Mouse (Mus musculus): ENCODE results near the gene Zfand3. TPM values are rescaled to one million over a fixed set of nuclear protein-coding genes. Genes with fewer than 3 reads are reported as not detected.

The Zfand3 gene
- polyA plus RNA-seq, 1 experiment from 2014 or later = 55.5 TPM

GRCm38 (mm10) chr17:29973226-29973625, 31.3 kb upstream of the Zfand3 start:
- Histone ChIP-seq H3K27ac (no peak overlapping the region), H3K9ac (ENCODE audit: low read depth, low read length) (no peak overlapping the region), H3K36me3 (ENCODE audit: insufficient read depth, low read length) (no peaks in the 10 kb centered on the region), H3K9me3 (replicated peaks; ENCODE audit: low read length) (no peaks in the 10 kb centered on the region), H3K27me3 (ENCODE audit: insufficient read depth, low read length) (no peaks in the 10 kb centered on the region), H3K4me2 (ENCODE audit: low read length) (no peak overlapping the region), H3K4me1 (replicated peaks; ENCODE audit: insufficient read depth, low read length) (peaks cover 5% of the 10 kb centered on the region; the same call in 1 of the 2 replicates), H3K4me3 (replicated peaks; ENCODE audit: low read depth, low read length) (no peak overlapping the region)
- TF ChIP-seq CTCF (IDR thresholded peaks at IDR 0.05; ENCODE audit: low read depth) = no peak
- no peak for DNase-seq (ENCODE audit: low spot score)
- WGBS = 93% methylated on average over 7 of the region's 7 CpGs
- no peak for ATAC-seq (replicated peaks; ENCODE audit: low FRiP score, low read depth)

GRCm38 (mm10) chr17:29975731-29976130, 28.8 kb upstream of the Zfand3 start:
- Histone ChIP-seq H3K36me3 (ENCODE audit: insufficient read depth, low read length) (no peaks in the 10 kb centered on the region), H3K27me3 (ENCODE audit: insufficient read depth, low read length) (no peaks in the 10 kb centered on the region), H3K4me1 (replicated peaks; ENCODE audit: insufficient read depth, low read length) (peaks cover 5% of the 10 kb centered on the region; the same call in 1 of the 2 replicates), H3K9ac (ENCODE audit: low read depth, low read length) (no peak overlapping the region), H3K9me3 (replicated peaks; ENCODE audit: low read length) (no peaks in the 10 kb centered on the region), H3K27ac (no peak overlapping the region), H3K4me3 (replicated peaks; ENCODE audit: low read depth, low read length) (no peak overlapping the region), H3K4me2 (ENCODE audit: low read length) (no peak overlapping the region)
- TF ChIP-seq CTCF (IDR thresholded peaks at IDR 0.05; ENCODE audit: low read depth) = peak; percentile 92
- ATAC-seq (replicated peaks; ENCODE audit: low FRiP score, low read depth) (peak; percentile 67), DNase-seq (ENCODE audit: low spot score) (peak; percentile 92)
- WGBS = 6% methylated on average over 8 of the region's 8 CpGs

DNA sequence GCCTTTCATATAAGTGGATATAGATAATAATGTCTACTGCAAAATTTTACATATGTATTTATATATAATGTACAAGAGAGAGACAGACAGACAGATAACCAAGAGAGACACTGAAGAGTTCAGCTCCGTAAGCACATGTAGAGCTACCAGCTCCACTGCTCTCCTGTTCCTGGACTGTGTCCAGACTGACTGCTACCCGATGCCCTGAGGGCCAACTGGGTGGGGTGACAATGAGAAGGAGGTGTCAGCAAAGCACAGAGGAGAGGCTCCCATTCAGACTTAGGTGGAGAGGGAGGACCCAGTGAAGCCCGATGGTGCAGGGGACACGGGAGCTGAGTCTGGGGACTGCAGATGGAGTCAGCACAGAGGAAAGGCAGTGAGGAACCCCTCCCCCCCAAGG, 25.5 kb upstream of the Zfand3 start:
- no peak overlapping the region for H3K4me3 ChIP-seq (replicated peaks; ENCODE audit: low read depth, low read length)
- H3K36me3 ChIP-seq (ENCODE audit: insufficient read depth, low read length) = no peaks in the 10 kb centered on the region
- no peak for TF ChIP-seq CTCF (IDR thresholded peaks at IDR 0.05; ENCODE audit: low read depth)
- DNase-seq (ENCODE audit: low spot score) (no peak), ATAC-seq (replicated peaks; ENCODE audit: low FRiP score, low read depth) (no peak)
- 44% methylated on average over 4 of the region's 4 CpGs for WGBS
- H3K9ac ChIP-seq (ENCODE audit: low read depth, low read length) = no peak overlapping the region
- H3K27ac ChIP-seq = no peak overlapping the region
- H3K4me2 ChIP-seq (ENCODE audit: low read length) = no peak overlapping the region
- H3K27me3 ChIP-seq (ENCODE audit: insufficient read depth, low read length) = no peaks in the 10 kb centered on the region
- no peaks in the 10 kb centered on the region for H3K9me3 ChIP-seq (replicated peaks; ENCODE audit: low read length)
- H3K4me1 ChIP-seq (replicated peaks; ENCODE audit: insufficient read depth, low read length) = no peaks in the 10 kb centered on the region

- Histone ChIP-seq H3K4me2 (ENCODE audit: low read length) (no peak overlapping the region), H3K9ac (ENCODE audit: low read depth, low read length) (no peak overlapping the region), H3K4me3 (replicated peaks; ENCODE audit: low read depth, low read length) (no peak overlapping the region), H3K9me3 (replicated peaks; ENCODE audit: low read length) (no peaks in the 10 kb centered on the region), H3K27ac (no peak overlapping the region), H3K27me3 (ENCODE audit: insufficient read depth, low read length) (no peaks in the 10 kb centered on the region), H3K36me3 (ENCODE audit: insufficient read depth, low read length) (no peaks in the 10 kb centered on the region), H3K4me1 (replicated peaks; ENCODE audit: insufficient read depth, low read length) (no peaks in the 10 kb centered on the region)
- DNase-seq (ENCODE audit: low spot score) = no peak
- WGBS = 65% methylated on average over 7 of the region's 7 CpGs
- no peak for TF ChIP-seq CTCF (IDR thresholded peaks at IDR 0.05; ENCODE audit: low read depth)
- ATAC-seq (replicated peaks; ENCODE audit: low FRiP score, low read depth) = no peak
Measured at GRCm38 (mm10) chr17:29979841-29980240, 24.7 kb upstream of the Zfand3 start.

DNA sequence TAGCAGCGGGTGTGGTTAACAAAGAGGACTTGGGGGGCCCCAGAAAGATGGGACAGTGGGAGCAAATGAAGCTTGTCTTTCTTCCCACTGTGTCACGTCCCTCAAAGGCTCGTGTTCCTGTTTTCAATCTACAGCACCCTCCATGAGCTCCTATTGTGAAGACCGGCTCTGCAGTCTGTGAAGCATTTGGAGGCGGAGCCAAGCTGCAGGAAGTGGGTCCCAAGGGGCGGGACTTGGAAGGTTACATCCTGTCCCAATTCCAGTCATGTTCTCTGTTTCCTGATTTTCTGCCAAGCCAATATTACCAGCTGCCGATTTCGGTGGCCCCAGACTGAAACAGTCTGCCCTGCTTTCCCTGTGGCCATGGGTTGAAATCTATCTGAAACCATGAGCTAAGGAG, 23.0 kb upstream of the Zfand3 start:
- H3K4me3 ChIP-seq (replicated peaks; ENCODE audit: low read depth, low read length) = no peak overlapping the region
- no peak for DNase-seq (ENCODE audit: low spot score)
- no peaks in the 10 kb centered on the region for H3K4me1 ChIP-seq (replicated peaks; ENCODE audit: insufficient read depth, low read length)
- WGBS = 72% methylated on average over 8 of the region's 8 CpGs
- H3K36me3 ChIP-seq (ENCODE audit: insufficient read depth, low read length) = no peaks in the 10 kb centered on the region
- no peak overlapping the region for H3K4me2 ChIP-seq (ENCODE audit: low read length)
- TF ChIP-seq CTCF (IDR thresholded peaks at IDR 0.05; ENCODE audit: low read depth) = no peak
- H3K9me3 ChIP-seq (replicated peaks; ENCODE audit: low read length) = no peaks in the 10 kb centered on the region
- no peak overlapping the region for H3K9ac ChIP-seq (ENCODE audit: low read depth, low read length)
- no peak for ATAC-seq (replicated peaks; ENCODE audit: low FRiP score, low read depth)
- H3K27me3 ChIP-seq (ENCODE audit: insufficient read depth, low read length) = no peaks in the 10 kb centered on the region
- H3K27ac ChIP-seq = no peak overlapping the region

GRCm38 (mm10) chr17:29983190-29983589, 21.3 kb upstream of the Zfand3 start:
- Histone ChIP-seq H3K36me3 (ENCODE audit: insufficient read depth, low read length) (no peaks in the 10 kb centered on the region), H3K27me3 (ENCODE audit: insufficient read depth, low read length) (no peaks in the 10 kb centered on the region), H3K27ac (no peak overlapping the region), H3K4me1 (replicated peaks; ENCODE audit: insufficient read depth, low read length) (no peaks in the 10 kb centered on the region), H3K4me2 (ENCODE audit: low read length) (no peak overlapping the region), H3K9ac (ENCODE audit: low read depth, low read length) (no peak overlapping the region), H3K4me3 (replicated peaks; ENCODE audit: low read depth, low read length) (no peak overlapping the region), H3K9me3 (replicated peaks; ENCODE audit: low read length) (no peaks in the 10 kb centered on the region)
- DNase-seq (ENCODE audit: low spot score) (no peak), ATAC-seq (replicated peaks; ENCODE audit: low FRiP score, low read depth) (no peak)
- whole genome bisulfite sequencing = 77% methylated on average over 5 of the region's 5 CpGs
- TF ChIP-seq CTCF (IDR thresholded peaks at IDR 0.05; ENCODE audit: low read depth) = no peak

GRCm38 (mm10) chr17:29984931-29985330, 19.6 kb upstream of the Zfand3 start:
- DNase-seq (ENCODE audit: low spot score) = no peak
- Histone ChIP-seq H3K27ac (peak overlapping the region; percentile 2; the same call in 1 of the 2 replicates), H3K9ac (ENCODE audit: low read depth, low read length) (no peak overlapping the region), H3K36me3 (ENCODE audit: insufficient read depth, low read length) (no peaks in the 10 kb centered on the region), H3K27me3 (ENCODE audit: insufficient read depth, low read length) (no peaks in the 10 kb centered on the region), H3K9me3 (replicated peaks; ENCODE audit: low read length) (no peaks in the 10 kb centered on the region), H3K4me3 (replicated peaks; ENCODE audit: low read depth, low read length) (no peak overlapping the region), H3K4me1 (replicated peaks; ENCODE audit: insufficient read depth, low read length) (no peaks in the 10 kb centered on the region), H3K4me2 (ENCODE audit: low read length) (no peak overlapping the region)
- no peak for ATAC-seq (replicated peaks; ENCODE audit: low FRiP score, low read depth)
- 79% methylated on average over 7 of the region's 7 CpGs for WGBS
- TF ChIP-seq CTCF (IDR thresholded peaks at IDR 0.05; ENCODE audit: low read depth) = no peak
